Mouse (Mus musculus): ENCODE data around the gene Nav2. TPM values are rescaled to one million over a fixed set of nuclear protein-coding genes. Genes with fewer than 3 reads are reported as not detected.

Nav2 gene
- polyA plus RNA-seq, 1 experiment = 48.9 TPM

GRCm38 (mm10) chr7:49617087-49617486 is 708.6 kb downstream of the Nav2 start:
- DNase-seq (ENCODE audit: extremely low spot score in 1 of 2, low spot score in 1 of 2) = no peak

- DNase-seq (ENCODE audit: extremely low spot score in 1 of 2, low spot score in 1 of 2) = no peak
Measured at GRCm38 (mm10) chr7:49620160-49620559, 711.6 kb downstream of the Nav2 start.

- no peak for DNase-seq (ENCODE audit: extremely low spot score in 1 of 2, low spot score in 1 of 2)
Measured at GRCm38 (mm10) chr7:49631885-49632284, 723.4 kb downstream of the Nav2 start.

- DNase-seq (ENCODE audit: extremely low spot score in 1 of 2, low spot score in 1 of 2) = no peak
Measured at GRCm38 (mm10) chr7:49632391-49632790, 723.9 kb downstream of the Nav2 start.

- DNase-seq (ENCODE audit: extremely low spot score in 1 of 2, low spot score in 1 of 2) = no peak
Measured at GRCm38 (mm10) chr7:49633375-49633956, 725.0 kb downstream of the Nav2 start.

GRCm38 (mm10) chr7:49634291-49635073 is 726.0 kb downstream of the Nav2 start:
- no peak for DNase-seq (ENCODE audit: extremely low spot score in 1 of 2, low spot score in 1 of 2)

- DNase-seq (ENCODE audit: extremely low spot score in 1 of 2, low spot score in 1 of 2) = no peak
Measured at GRCm38 (mm10) chr7:49635074-49635621, 726.6 kb downstream of the Nav2 start.

- DNase-seq (ENCODE audit: extremely low spot score in 1 of 2, low spot score in 1 of 2) = no peak
Measured at GRCm38 (mm10) chr7:49635971-49636370, 727.5 kb downstream of the Nav2 start.

- DNase-seq (ENCODE audit: extremely low spot score in 1 of 2, low spot score in 1 of 2) = no peak
Measured at GRCm38 (mm10) chr7:49636491-49637115, 728.1 kb downstream of the Nav2 start, which contains the start of gene Dbx1. Gene Dbx1 (minus strand): TSS chr7:49636849.

- no peak for DNase-seq (ENCODE audit: extremely low spot score in 1 of 2, low spot score in 1 of 2)
Measured at GRCm38 (mm10) chr7:49637281-49637680, 728.8 kb downstream of the Nav2 start.

GRCm38 (mm10) chr7:49637851-49638663 is 729.5 kb downstream of the Nav2 start:
- DNase-seq (ENCODE audit: extremely low spot score in 1 of 2, low spot score in 1 of 2) = no peak

- no peak for DNase-seq (ENCODE audit: extremely low spot score in 1 of 2, low spot score in 1 of 2)
Measured at GRCm38 (mm10) chr7:49638941-49639776, 730.6 kb downstream of the Nav2 start.

GRCm38 (mm10) chr7:49639864-49640708 is 731.6 kb downstream of the Nav2 start:
- no peak for DNase-seq (ENCODE audit: extremely low spot score in 1 of 2, low spot score in 1 of 2)

- DNase-seq (ENCODE audit: extremely low spot score in 1 of 2, low spot score in 1 of 2) = no peak
Measured at GRCm38 (mm10) chr7:49640709-49641305, 732.3 kb downstream of the Nav2 start.

Measured in frontal cortex, adult 2 months (tissue).